ENCODE assay signal across 24 mouse cellular contexts in the genomic region with DNA sequence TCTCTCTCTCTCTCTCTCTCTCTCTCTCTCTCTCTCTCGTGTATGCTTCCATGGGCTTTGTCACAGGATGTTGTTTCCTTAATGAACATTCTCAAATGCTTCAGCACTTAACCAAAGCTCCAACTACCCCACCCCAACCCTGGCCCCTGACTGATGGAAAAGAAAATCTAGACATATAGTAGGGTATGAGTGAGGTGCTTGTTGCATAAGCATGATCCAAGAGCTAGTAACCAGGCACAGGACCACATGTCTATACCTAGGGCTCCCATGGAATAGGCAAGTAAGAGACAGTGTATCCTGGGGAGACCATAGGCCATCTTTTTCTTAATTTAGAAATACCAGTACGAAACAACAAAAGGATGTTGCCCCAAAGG.
"Had no signal": no experiment of that assay in that cellular context is flagged by ENCODE, and none has a peak within 500 bp of the region (broad histone marks: within the 10 kb centered on the region; RNA-seq: fewer than 3 reads in every experiment).

No protein-coding gene starts in this region.

- H3K4me3 ChIP-seq: intestine, embryonic 15.5 days; kidney, embryonic 15.5 days; limb, embryonic 10.5 days; limb, embryonic 13.5 days; liver, embryonic 12.5 days; liver, embryonic 15.5 days; lung, embryonic 15.5 days; midbrain, embryonic 12.5 days; neural tube, embryonic 12.5 days had no signal

- ATAC-seq: intestine, embryonic 15.5 days; liver, embryonic 12.5 days had no signal

- H3K36me3 ChIP-seq: intestine, embryonic 15.5 days; kidney, embryonic 15.5 days; limb, embryonic 10.5 days; limb, embryonic 13.5 days; liver, embryonic 12.5 days; liver, embryonic 15.5 days; lung, embryonic 15.5 days; midbrain, embryonic 12.5 days; neural tube, embryonic 12.5 days had no signal

- H3K4me2 ChIP-seq: intestine, embryonic 15.5 days; kidney, embryonic 15.5 days; limb, embryonic 13.5 days; liver, embryonic 12.5 days; liver, embryonic 15.5 days; lung, embryonic 15.5 days; midbrain, embryonic 12.5 days; neural tube, embryonic 12.5 days had no signal

- H3K27me3 ChIP-seq: intestine, embryonic 15.5 days; kidney, embryonic 15.5 days; limb, embryonic 13.5 days; liver, embryonic 12.5 days; liver, embryonic 15.5 days; lung, embryonic 15.5 days; midbrain, embryonic 12.5 days; neural tube, embryonic 12.5 days had no signal

- H3K27ac ChIP-seq: intestine, embryonic 15.5 days; kidney, embryonic 15.5 days; limb, embryonic 10.5 days; limb, embryonic 13.5 days; liver, embryonic 12.5 days; liver, embryonic 15.5 days; lung, embryonic 15.5 days; midbrain, embryonic 12.5 days; neural tube, embryonic 12.5 days; stomach, postnatal 0 days had no signal

- H3K9ac ChIP-seq: intestine, embryonic 15.5 days; kidney, embryonic 15.5 days; limb, embryonic 13.5 days; liver, embryonic 12.5 days; liver, embryonic 15.5 days; lung, embryonic 15.5 days; midbrain, embryonic 12.5 days; neural tube, embryonic 12.5 days had no signal

- H3K4me1 ChIP-seq: intestine, embryonic 15.5 days; kidney, embryonic 15.5 days; liver, embryonic 12.5 days; liver, embryonic 15.5 days; lung, embryonic 15.5 days; midbrain, embryonic 12.5 days; neural tube, embryonic 12.5 days had no signal

- DNase-seq: kidney, adult 11 months; kidney, adult 8-10 months; kidney, postnatal 10 days; kidney, postnatal 36 days; liver; lung, adult 18-20 months; lung, postnatal 10 days; lung, postnatal 4 days; right cerebral cortex, adult 18-20 months; right cerebral cortex, postnatal 14 days; right cerebral cortex, postnatal 4 days; thymus, adult 2 months; thymus, postnatal 14 days; thymus, postnatal 4 days had no signal

- H3K9me3 ChIP-seq: intestine, embryonic 15.5 days; kidney, embryonic 15.5 days; limb, embryonic 10.5 days; limb, embryonic 13.5 days; liver, embryonic 12.5 days; liver, embryonic 15.5 days; lung, embryonic 15.5 days; midbrain, embryonic 12.5 days; neural tube, embryonic 12.5 days had no signal
